Mouse (Mus musculus): ENCODE results near the gene Stk10.

Gene Stk10

GRCm38 (mm10) chr11:32524122-32524920 lies 8.8 kb upstream of the Stk10 start:
- DNase-seq (ENCODE audit: extremely low read depth, low read depth): no peak

- no peak for DNase-seq (ENCODE audit: extremely low read depth, low read depth)
Observed at GRCm38 (mm10) chr11:32527006-32527405, 6.1 kb upstream of the Stk10 start.

- DNase-seq (ENCODE audit: extremely low read depth, low read depth): no peak
Observed at GRCm38 (mm10) chr11:32530151-32530550, 3.0 kb upstream of the Stk10 start.

- DNase-seq (ENCODE audit: extremely low read depth, low read depth): no peak
Observed at GRCm38 (mm10) chr11:32531871-32532764, 987 bp upstream of the Stk10 start, which contains the start of gene Efcab9. Gene Efcab9 (minus strand): TSS chr11:32532081.

- peak; percentile 76 for DNase-seq (ENCODE audit: extremely low read depth, low read depth)
Observed at GRCm38 (mm10) chr11:32533482-32534261, 567 bp downstream of the Stk10 start.

- no peak for DNase-seq (ENCODE audit: extremely low read depth, low read depth)
Observed at GRCm38 (mm10) chr11:32534453-32535075, 1.5 kb downstream of the Stk10 start.

- DNase-seq (ENCODE audit: extremely low read depth, low read depth): no peak
Observed at GRCm38 (mm10) chr11:32535646-32536045, 2.5 kb downstream of the Stk10 start.

- no peak for DNase-seq (ENCODE audit: extremely low read depth, low read depth)
Observed at GRCm38 (mm10) chr11:32536954-32537353, 3.8 kb downstream of the Stk10 start.

GRCm38 (mm10) chr11:32538435-32538834 lies 5.3 kb downstream of the Stk10 start:
- DNase-seq (ENCODE audit: extremely low read depth, low read depth): no peak

GRCm38 (mm10) chr11:32538846-32539245 lies 5.7 kb downstream of the Stk10 start:
- no peak for DNase-seq (ENCODE audit: extremely low read depth, low read depth)

GRCm38 (mm10) chr11:32539717-32540116 lies 6.6 kb downstream of the Stk10 start:
- DNase-seq (ENCODE audit: extremely low read depth, low read depth): no peak

- DNase-seq (ENCODE audit: extremely low read depth, low read depth): no peak
Observed at GRCm38 (mm10) chr11:32540463-32540862, 7.4 kb downstream of the Stk10 start.

GRCm38 (mm10) chr11:32542181-32542580 lies 9.1 kb downstream of the Stk10 start:
- DNase-seq (ENCODE audit: extremely low read depth, low read depth): no peak

- peak; percentile 88 for DNase-seq (ENCODE audit: extremely low read depth, low read depth)
Observed at GRCm38 (mm10) chr11:32542687-32543411, 9.7 kb downstream of the Stk10 start.

- DNase-seq (ENCODE audit: extremely low read depth, low read depth): no peak
Observed at GRCm38 (mm10) chr11:32544041-32544440, 10.9 kb downstream of the Stk10 start.

GRCm38 (mm10) chr11:32544497-32544896 lies 11.4 kb downstream of the Stk10 start:
- no peak for DNase-seq (ENCODE audit: extremely low read depth, low read depth)

- no peak for DNase-seq (ENCODE audit: extremely low read depth, low read depth)
Observed at GRCm38 (mm10) chr11:32545605-32546004, 12.5 kb downstream of the Stk10 start.

- no peak for DNase-seq (ENCODE audit: extremely low read depth, low read depth)
Observed at GRCm38 (mm10) chr11:32546483-32546882, 13.4 kb downstream of the Stk10 start.

- DNase-seq (ENCODE audit: extremely low read depth, low read depth): no peak
Observed at GRCm38 (mm10) chr11:32547391-32547947, 14.4 kb downstream of the Stk10 start.

- no peak for DNase-seq (ENCODE audit: extremely low read depth, low read depth)
Observed at GRCm38 (mm10) chr11:32548240-32548639, 15.1 kb downstream of the Stk10 start.
